Mouse (Mus musculus) spleen, postnatal 14 days (tissue): ENCODE data around the gene Thrb.

ENCODE experiments used
- DNase-seq, 2 experiments: peaks; one replicate each; pipeline ENCODE4 v3.0.0; 2021 to 2022; ENCODE audit warnings: low spot score in 2 of 2

Gene Thrb

DNA sequence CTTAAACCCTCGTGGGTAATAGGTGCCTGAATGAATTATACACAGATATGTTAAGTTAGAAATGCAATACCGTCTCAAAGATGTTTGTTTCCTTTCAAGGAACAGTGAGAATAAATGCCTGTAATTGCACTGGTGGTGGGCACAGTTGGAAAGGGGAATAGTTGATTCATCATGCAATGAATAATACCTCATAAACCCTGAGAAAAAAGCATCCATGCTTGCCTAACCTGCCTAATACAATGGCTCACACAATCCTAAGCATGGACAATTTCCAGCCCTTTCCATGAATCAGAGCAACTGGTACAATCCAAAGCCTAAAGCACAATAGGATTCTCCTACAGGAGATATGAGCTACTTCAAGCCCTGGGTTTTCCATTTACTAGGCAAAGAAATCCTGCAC lies 299.8 kb downstream of the Thrb start:
- DNase-seq, result no peak

DNA sequence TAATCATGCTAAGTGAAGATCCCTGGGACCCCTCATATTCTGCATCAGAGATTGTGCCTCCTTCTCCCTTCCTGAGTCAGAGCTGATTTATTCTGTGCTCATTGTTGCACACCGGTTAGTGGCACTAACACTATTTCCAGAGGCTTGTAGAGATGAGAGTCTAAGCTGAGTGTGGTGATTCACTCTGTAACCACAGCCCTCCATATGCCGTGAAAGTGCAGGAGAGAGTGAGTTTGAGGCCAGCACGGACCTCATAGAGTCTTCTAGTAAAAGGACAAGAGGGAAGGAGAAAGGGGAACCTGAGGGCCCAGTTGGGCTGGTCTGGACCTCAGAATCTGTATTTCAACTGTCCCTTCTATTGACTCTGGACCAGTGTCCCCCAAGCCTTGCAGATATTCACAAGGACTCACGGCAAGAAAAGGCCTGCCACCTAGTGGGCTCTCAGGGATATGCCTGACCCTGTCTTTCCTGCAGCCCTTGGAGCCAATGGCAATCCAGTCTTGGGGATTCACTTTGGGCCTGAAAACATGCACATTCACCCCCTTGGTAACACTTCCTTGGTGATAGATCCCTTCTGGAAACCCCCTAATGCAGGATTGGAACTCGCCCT lies 307.2 kb downstream of the Thrb start:
- DNase-seq, result peak in 1 of 2 experiments; percentile 3

DNA sequence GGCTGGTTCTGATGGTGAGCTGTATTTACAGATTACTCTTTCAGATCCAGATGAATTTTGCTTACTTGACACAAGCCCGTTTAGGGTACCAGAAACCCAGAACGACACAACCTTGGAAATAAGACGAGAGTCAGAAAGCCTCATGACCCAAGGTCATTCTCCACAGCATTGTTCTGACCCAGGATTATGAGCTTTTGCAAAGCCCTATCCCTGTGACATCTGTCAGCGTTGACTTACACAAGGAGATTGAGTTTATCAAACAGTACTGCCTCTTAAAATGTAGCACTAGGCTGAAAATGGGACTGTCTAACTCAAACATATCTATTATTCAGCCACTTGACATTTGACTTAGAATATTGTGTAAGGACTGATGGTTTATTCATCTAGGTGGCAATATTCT lies 312.1 kb downstream of the Thrb start:
- no peak for DNase-seq

DNA sequence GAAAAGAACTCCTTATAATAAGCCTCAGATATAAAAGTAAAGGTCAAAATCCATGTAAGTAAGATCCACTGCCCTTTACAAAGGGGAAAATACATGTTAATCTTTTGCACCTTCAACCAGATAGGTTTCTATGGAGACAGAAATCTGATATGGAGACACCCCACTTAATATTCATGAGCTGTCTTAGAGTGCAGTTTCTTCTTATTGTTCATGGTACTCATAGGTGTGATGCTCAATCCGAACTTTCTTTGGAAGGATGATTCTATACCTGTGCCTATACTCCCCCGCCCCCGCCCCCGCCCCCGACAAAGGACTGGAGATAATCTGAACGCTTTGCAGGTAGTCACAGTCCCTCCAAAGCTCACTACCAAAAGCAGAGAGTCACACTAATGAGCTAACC lies 312.6 kb downstream of the Thrb start:
- DNase-seq, result no peak

DNA sequence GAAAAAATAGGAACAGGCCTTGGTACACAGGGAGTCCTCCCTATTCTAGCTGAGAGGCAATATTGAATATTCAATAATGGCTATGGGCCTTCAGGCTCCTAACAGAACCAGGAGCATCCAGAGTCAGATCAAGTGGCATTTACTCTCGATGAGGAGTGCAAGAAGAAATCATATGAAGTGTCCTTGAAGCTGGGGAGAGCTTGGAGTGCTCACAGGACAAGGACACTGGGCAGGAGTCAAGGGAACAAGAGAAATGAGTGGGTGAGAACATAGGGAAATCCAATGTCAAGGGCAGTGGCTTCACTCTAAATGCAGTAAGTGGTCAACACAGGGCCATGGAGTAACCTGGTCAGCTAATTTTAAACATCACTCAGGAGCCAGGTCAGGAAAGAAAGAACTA lies 315.7 kb downstream of the Thrb start:
- DNase-seq, result no peak

DNA sequence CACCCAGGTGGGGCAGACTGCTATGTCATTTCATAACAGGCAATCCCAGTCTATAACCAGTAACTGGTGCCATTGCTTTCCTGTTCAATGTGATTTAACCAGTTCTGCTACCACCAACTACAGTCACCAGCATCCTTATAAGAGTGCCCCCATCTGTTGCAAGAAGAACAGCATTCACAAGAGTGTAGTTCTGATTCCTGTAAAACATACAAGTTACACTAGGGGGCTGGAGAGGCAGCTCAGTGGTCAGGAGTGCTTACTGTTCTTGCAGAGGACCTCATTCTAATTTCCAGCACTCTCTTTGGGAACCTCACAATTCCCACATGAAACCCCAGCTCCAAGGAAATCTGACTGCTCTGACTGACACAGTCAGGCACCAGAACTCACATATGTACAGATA lies 318.2 kb downstream of the Thrb start:
- no peak for DNase-seq

DNA sequence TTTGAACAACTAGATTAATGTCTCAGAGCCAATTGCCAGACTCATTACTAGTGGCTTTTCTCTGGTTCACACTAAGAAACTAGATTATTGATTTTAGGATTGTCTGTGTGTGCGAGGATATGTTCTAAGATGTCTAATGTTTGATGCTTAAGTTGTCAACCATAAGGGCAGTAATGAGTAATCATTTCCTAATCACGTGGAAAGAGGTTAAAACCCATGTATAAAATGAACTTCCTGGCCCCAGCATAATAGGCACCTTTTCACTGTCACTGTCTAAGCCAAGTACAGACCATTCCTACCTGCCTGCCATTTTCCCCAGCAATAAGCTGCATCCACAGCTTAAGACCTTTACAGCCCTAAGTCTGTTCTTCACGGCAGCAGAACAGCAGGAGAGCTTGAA lies 321.2 kb downstream of the Thrb start:
- DNase-seq, result no peak

DNA sequence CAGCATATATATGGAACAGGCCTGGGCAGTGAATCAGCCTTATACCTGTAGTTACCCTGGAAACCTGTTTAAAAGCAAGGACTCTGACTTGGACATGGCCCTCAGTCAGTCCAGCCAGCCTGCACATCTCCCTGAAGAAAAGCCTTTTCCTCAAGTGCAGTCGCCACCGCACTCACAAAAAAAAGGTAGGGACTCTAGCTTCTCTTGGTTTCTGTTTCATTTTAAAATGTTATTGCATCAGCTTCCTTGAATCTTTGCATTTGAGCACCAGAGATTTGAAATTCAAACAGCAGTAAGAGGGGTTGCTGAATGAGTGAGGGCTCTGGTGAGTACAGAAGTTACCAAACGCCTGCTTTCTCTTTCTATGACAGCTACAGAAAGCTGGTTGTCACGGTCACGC lies 322.0 kb downstream of the Thrb start:
- DNase-seq, result no peak

DNA sequence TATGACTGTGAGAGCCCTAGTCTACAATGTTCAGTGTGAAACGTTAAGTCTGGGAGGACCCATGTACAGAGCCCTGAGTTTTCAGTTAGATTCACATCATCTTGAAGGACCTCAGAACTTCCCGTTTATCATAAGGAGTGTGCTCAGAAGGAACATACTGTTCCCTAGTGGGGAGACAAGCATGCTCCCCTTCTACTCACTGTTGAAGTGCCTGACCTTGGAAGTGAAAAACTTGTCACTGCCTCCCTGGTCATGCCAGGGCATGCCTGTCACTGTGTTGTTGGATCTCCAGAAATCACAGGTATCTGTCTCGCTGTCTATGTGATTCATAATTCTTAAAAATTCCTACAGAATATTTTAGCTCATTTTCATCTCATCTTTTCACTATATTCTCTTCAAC lies 323.3 kb downstream of the Thrb start:
- no peak for DNase-seq

DNA sequence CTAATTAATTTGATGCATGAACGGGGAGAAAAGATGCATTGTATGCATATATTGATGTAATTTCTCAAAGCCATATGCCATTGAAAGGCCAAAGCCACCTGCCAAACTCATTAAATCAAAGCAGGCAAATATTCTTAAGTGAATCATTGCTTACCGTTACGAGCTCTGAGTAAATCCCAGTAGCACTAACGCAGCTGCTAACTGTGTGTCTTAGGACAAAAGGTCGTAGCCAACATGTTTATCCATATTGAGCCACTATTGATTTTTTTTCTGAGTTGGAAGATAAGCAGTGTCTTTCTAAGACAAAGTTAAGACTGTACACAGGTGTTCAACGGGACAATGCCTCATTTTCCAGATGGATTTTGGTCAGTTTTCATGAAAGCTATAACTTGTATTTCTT lies 323.8 kb downstream of the Thrb start:
- no peak for DNase-seq

DNA sequence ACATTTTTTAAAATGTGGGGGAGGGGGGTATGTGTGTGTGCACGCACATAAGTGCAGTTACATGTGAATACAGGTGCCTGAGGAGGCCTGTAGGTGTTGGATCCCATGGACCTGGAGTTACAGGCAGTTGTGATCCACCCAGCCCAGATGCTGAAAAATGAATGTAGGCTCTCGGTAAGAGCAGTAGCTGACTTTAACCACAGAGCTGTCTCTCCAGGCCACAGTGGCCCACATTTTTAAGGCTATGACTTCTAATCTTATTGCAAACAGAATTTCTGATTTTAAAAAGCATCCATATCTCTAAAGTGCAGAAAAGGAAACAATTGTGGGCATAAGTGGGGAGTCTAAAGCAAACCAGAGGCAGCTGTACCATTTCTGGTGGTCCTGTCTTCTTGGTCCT lies 328.5 kb downstream of the Thrb start:
- no peak for DNase-seq

DNA sequence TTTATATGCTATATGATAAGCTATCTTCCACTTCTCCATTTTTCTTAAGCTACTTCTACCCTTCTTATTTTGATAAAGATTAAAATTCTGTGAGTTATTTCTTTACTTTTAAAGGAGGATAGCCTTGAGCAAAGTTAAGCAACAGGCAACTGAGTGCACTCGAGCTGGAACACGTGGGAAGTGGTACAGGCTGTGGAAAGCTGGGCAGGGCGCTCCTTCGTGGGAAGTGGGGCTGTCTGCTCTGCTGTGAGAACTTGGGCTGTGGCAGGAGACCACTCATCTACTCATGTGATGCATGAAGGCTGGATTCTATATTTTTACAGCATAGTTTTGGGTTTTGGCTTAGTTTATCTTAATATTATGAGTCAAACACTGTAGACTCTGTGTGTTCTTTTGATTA lies 329.1 kb downstream of the Thrb start:
- no peak for DNase-seq

DNA sequence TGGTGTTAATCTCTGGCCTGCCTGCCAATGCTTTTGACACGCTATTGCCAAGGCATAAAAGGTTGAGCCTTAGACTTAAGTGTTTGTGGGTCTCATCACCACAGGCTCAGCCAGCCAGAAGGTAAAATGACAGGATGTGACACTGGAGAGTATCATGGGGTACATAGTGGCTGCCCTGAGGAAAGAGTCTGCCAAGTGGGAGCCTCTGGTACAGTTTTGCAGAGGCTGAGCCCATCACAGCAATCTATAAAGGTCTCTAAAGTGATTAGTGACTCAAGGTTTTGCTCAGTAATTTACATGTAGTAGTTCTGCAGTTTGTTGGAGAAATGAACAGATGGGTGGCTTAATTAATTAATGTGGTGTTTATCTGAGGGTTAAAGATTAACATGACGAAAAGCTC lies 330.1 kb downstream of the Thrb start:
- no peak for DNase-seq

DNA sequence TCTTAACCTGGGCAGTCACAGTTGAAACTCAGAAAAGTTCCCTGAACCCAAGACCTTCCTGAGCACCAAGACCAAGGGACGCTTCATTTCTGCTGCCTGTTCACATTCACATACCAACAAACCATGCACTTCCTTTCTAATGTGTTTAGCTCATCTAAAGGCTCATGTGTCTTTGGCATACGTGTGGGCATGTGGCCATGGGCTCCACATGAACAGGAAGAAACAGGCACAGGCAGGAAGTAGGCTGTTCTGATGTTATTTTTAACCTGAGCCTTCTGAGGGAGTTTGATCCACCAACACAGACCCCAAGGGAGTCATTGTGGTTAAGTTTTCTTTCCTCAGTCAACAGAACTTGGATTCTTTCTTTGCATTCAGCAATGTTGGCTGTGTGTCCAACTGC lies 341.8 kb downstream of the Thrb start:
- DNase-seq, result no peak

DNA sequence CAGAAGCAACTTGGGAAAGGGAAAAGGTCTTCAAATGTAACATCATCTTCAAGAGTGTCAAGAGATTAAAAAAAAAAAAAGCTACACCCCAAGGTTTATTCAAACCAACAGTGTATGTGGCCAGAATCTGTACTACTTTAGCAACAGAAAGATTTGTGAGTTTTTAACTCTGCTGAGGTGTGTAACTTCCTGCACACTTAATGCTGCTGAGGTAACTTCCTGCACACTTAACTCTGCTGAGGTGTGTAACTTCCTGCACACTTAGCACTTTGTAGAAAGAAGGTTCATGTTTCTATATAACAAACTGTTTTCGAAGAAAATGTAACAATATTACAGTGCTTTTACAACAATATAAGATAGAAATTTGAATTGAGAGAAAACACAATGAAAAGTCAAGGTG lies 343.6 kb downstream of the Thrb start:
- no peak for DNase-seq

DNA sequence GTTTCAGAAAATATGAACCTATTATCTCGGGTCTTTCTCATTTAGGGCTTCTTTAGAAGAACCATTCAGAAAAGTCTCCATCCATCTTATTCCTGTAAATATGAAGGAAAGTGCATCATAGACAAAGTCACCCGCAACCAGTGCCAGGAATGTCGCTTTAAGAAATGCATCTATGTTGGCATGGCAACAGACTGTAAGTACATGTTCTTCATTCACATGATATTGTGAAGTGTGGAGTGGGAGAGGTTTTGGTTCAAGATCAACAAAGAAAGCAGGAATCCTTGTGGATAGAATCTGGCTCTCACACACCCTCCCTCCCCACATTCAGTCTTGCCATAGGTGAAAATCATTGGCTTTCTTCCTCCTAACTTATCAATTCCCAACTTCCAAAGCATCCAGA lies 348.5 kb downstream of the Thrb start:
- DNase-seq, result no peak

DNA sequence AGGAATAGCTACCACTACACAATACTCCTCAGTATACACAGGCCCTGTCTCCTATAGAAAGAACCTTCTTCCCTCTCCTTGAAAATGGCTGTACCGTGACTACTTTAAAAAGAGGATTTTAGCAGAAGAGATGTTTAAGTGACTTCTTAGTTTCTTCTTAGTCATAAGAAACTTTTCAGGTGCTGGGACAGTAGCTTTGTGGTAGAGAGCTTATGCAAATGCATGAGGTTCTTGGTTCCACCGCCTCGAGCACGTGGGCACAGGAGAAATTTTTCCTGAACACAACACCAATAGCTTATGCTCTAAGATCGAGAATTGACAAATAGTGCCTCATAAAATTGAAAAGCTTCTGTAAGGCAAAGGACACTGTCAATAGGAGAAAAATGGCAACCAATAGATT lies 356.5 kb downstream of the Thrb start:
- DNase-seq, result no peak

DNA sequence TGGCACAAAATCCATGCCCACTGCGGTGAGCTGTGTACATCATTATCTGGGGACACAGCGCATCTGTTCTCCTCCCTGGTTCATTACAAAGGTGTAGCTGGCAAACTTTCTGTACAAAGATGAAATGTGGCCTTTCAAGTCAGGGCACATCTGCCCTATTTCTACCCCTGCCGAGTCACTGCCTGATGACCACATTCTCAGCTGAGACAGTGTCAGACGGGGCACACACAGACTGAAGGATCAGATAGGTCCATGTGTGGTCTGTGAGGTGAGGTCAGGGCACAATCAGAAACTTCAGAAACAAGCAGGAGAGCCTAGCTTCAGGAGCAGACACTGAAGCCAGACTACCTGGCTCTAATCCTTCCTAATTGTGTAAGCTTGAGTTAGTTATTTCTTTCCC lies 360.1 kb downstream of the Thrb start:
- DNase-seq, result no peak

DNA sequence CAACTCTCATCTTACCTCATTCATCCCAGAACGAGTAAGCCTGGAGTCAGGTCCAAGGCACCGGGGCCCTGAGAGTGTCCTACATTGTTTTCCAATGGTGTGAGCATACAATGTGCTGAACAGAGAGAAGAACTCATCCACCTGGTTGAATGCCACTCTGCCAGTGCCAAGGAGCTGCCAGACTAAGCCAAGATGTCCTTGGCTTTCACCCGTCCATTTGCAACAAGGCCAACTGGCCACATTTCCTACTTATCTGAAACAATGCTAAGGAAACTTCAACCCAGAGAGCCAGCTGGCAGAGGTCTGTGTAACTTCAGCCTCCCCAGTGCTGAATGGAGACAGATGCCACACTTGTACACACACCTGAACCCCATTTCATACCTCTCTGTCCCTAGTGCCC lies 360.6 kb downstream of the Thrb start:
- DNase-seq, result no peak

DNA sequence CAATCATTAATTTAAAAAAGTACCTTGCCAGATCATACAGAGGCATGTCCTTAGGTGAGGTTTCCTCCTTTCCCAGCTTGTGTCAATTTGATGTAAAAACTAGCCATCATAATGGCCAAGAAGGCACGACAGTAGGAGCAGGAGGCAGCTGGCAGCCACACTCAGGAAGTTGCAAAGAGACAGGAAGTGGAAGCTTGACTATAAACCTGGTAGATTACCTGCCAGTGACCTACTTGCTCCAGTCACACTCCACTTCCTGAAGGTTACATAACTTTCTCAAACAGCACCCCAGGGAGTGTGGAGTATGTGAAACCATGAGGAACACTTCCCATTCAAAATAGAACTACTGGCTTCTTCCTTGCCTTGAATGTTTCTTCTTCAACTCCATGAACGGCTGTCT lies 361.7 kb downstream of the Thrb start:
- no peak for DNase-seq

DNA sequence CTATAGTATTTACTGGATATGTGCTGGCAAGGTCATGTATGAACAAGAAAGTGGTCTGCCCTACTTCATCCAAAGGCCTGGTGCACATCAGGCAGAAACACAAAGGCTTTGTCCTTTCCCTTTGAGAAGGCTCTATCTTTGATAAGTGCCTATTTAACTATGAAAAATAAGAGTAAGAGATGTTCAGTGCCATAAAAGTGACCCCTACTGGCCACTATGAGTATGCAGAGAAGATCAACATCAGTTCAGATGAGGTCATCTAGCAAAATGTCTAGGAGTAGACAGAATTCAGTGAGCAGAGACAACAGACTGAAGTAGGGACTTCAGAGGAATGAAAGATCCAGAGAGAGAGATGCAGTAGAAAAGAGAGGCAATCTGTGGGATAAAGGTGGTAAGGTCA lies 362.3 kb downstream of the Thrb start:
- no peak for DNase-seq

DNA sequence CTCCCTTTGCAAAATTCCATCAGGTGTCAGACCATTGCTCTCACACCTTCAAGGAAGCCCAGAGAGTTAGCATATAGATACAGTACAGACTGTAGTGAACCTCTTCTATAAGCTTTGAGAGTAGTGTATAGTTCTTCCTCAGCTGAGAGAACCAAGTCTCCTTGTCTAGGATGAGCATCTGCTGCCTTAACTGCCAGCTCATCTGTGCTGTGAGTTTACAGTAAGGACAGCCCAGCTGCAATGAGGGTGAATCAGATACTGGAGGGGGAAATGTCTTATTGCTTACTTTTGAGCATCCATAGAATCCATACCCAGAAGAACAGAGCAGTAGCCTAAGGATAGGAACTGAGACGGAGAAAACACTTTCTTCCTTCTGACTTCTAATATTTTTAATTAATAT lies 367.8 kb downstream of the Thrb start:
- no peak for DNase-seq

DNA sequence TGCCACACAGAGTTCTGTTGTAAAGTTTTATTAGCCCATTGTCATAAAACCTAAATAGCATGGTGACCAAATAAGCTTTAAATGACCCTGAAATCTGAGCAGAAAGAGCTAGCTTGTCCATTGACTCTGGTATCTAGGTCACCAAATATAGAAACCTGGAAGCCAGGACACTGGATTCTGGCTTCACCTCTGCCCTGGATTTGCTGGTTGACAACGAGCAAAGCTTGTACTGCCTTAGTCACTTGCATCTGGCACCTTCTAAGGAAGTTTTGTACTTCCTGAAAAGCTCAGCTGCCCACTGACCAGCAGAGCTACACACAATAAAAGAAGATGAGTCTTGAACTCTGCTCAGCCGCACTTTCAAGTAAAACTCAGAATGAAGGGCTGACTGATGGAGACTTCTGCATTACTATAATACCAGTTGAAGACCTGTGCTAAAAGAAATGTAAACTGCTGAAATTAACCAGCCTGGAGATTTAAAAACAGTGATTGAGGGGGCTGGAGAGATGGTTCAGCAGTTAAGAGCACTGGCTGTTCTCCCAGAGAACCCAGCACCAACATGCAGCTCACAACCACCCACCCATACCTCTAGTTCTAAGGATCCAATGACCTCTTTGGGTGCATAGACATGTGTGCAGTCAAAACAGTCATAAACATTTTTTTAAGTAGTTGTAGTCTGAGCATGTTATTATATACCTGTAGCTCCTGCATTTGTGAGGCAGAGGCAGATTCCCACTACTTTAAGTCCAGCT lies 369.3 kb downstream of the Thrb start:
- DNase-seq, result no peak

DNA sequence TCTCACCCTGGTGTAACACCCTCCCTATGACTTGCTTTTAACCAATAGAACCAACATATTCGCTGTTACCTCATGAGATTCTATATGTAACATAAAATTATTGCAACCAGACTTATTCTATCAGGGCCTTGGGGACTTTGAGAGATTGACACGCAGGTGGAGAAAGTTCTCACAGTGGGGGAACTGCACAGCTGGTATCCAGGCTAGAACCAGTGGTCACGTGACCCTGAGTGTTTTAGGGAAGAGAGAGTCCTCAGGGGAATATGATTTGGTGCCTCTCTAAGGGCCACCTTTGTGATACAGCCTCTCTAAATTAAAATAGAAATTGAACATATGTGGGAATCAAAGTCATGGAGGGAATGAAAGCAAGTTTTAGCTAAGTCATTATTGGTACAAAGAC lies 371.9 kb downstream of the Thrb start:
- no peak for DNase-seq
